Mouse (Mus musculus): ENCODE data around the gene Rbfox1.

GRCm38 (mm10) chr16:7067109-7067508 lies 1182.0 kb downstream of the Rbfox1 start:
- no peak for TF ChIP-seq POLR2A (IDR thresholded peaks at IDR 0.05; ENCODE audit: extremely low read depth, insufficient read depth, low read length)
- TF ChIP-seq CTCF (IDR thresholded peaks at IDR 0.05; ENCODE audit: extremely low read depth, insufficient read depth, low read length): no peak

Measured in cortical plate, adult 2 months (tissue).